Mouse (Mus musculus) thymus, adult 2 months (tissue): ENCODE data around the gene Olfr622.

ENCODE experiments used
- CTCF ChIP-seq: fragments of 200-500 bp; IDR thresholded peaks from 2 replicates; pipeline ENCODE4 v1.5.1; 2012; ENCODE audit warnings: mild to moderate bottlenecking, control low read depth, low read length, moderate library complexity, borderline replicate concordance; ENCODE audit not compliant: control insufficient read depth, poor library complexity, insufficient read depth; ENCODE audit errors: extremely low read depth
- POLR2A ChIP-seq: fragments of 200-500 bp; IDR thresholded peaks from 2 replicates; pipeline ENCODE4 v1.6.1; 2012; ENCODE audit warnings: mild to moderate bottlenecking, low read length, control low read depth, moderate library complexity; ENCODE audit not compliant: control insufficient read depth, poor library complexity, insufficient read depth; ENCODE audit errors: extremely low read depth

- TF ChIP-seq CTCF (no peak), POLR2A (no peak)
These were observed 52.7 kb downstream of the Olfr622 start, which contains the start of gene Olfr618 for GRCm38 (mm10) chr7:103589803-103590202.
